Mouse (Mus musculus) cerebellum, adult 9-10 months (tissue): ENCODE results near the gene Ttc30b.
A peak's percentile ranks its signal among the peaks of the same experiment; 100 is the strongest.
"Not testable (repeated sequence)": the region's sequence is repeated elsewhere in the genome, so short reads cannot be mapped to it uniquely, and the experiment has no call there.

Experiments
- DNase-seq: peaks from one replicate; pipeline ENCODE4 v3.0.0; 2022

Gene Ttc30b

DNA sequence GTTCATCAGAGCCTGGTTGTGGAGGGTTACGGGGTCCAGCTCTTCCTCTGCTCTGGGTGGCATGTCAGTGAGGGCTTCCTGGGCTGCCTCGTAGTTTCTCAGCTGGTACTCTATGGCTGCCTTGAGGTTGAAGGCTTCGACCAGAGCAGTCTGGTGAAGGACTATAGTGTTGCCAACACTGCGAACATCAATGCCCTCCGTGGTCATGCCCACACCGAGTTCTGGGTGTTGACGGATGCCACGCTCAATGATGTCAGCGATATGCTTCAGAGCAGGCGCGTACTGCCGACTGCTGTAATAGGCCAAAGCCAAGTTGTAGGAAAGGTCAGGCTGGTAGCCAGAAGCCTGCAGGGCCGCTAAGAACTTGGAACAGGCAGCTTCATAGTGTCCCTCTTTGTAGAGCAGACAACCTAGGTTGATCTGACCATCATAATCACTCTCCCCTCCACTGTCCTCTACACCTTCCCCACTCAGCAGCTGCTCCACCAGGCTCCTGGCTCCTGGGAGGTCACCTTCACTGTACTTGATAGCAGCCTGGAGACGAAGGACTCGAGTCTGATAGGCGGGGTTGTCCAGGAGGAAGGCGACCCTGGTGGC is 767 bp downstream of the Ttc30b start:
- DNase-seq, result peak; percentile 62

- DNase-seq, result not testable (repeated sequence)
These were observed 1.7 kb downstream of the Ttc30b start for GRCm38 (mm10) chr2:75936685-75937084.

- DNase-seq, result no peak
These were observed 4.8 kb downstream of the Ttc30b start for GRCm38 (mm10) chr2:75933541-75933940.

- no peak for DNase-seq
These were observed 7.4 kb downstream of the Ttc30b start for GRCm38 (mm10) chr2:75930941-75931340.

DNA sequence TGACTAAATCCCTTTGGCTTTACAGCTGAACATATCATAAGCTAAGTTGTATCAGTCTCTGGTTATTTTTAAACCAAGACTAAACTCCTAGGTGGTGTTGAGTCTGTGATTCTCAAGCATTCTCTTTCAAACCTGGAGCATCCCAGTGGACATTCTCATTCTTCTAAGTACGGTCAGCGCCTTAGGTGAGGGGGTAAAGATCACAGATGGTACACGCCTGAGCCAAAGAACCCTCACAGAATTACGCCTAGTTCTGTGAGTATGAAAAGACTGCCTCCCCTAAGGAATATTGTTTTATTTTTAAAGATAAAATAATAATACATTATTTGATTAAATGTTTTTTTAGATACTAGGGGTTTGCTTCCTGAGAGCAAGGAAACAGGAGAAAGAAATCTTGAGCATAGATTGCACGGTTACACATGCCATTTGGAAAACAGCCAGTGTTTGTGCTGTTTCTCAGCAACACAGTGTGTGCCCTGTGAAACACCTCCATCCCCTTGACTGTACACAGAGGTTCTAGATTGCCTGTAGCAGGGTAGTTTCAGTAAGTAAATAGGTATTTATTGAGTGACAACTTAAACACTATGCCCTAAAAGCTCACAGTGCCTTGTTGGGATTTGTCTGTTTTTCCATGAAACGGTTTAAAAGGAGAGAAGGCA is 8.5 kb downstream of the Ttc30b start:
- peak; percentile 28 for DNase-seq

DNA sequence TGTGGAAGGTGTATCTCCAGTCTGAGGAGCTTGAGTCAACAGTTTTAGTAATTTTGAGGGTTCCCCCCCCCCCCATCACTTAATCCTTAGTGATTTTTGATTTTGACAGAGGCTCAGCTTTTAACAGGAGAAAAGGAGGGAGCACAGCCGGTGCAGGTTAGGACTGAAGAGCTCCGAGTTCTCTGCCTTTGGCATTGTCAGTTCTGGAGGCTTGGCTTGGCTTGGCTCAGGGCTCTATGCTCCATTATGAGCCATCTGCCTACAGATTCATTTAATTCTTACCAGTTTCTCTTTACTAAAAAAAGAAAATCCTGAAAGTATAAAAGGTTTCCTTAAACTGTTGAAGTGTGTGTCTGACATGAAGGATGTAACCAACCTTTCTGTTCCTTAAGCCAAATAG is 9.2 kb downstream of the Ttc30b start:
- DNase-seq, result peak; percentile 69

- no peak for DNase-seq
These were observed 10.4 kb downstream of the Ttc30b start for GRCm38 (mm10) chr2:75928011-75928410.

- DNase-seq, result no peak
These were observed 12.3 kb downstream of the Ttc30b start for GRCm38 (mm10) chr2:75926061-75926460.

- no peak for DNase-seq
These were observed 14.5 kb downstream of the Ttc30b start for GRCm38 (mm10) chr2:75923807-75924340.

DNA sequence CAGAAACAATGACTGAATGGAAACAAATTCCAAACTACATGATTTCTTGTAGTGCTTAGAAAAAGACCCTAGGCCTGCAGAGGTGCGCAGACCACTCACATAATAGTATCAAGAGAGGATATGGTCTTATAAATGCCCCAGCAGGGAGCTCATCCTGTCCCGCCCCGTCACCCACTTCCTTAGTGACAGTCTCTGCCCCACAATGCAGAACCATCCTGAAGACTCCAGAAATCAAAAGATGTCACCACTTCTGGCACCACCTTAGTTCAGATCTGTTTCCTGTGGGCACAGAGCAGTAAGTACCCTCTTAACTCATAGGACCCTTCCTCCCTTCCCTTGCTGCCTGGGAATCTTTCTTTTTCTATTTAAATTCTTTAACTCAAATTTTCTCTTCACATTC is 23.3 kb downstream of the Ttc30b start:
- no peak for DNase-seq

GRCm38 (mm10) chr2:75907142-75907541 is 31.2 kb downstream of the Ttc30b start:
- DNase-seq, result no peak

DNA sequence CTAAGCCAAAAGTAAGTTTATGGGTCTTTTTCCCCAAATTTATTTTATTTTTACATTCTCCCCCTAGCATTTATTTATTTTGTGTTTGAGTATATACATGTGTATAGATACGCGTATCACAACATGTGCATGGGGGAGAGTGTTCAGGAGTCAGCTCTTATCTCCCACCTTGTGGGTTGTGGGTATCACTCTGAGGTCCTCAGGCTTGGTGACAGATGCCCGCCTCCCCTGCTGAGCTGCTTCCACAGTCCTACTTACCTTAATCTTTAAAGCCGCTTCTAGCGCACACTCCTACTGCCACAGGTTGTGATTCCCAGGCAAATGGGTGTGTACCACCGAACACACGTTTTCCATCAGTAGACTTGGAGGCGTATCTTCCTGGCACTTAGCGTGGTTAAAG is 36.5 kb downstream of the Ttc30b start:
- DNase-seq, result no peak

DNA sequence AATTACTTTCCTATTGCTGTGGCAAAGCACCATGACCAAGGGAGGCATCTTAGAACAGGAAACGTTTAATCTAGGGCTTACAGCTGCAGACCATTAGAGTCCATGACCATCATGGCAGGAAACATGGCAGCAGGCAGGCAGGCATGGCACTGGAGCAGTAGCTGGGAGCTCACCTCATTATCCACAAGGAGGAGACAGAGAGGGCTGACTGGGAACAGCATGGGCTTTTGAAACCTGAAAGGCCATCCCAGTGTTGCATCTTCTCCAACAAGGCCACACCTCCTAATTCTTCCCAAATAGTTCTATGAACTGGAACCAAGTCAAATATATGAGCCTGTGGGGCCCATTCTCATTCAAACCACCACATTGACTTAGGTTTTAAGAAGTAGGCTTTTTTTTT is 38.1 kb downstream of the Ttc30b start:
- DNase-seq, result no peak

- DNase-seq, result no peak
These were observed 42.7 kb downstream of the Ttc30b start for GRCm38 (mm10) chr2:75895711-75896110.

DNA sequence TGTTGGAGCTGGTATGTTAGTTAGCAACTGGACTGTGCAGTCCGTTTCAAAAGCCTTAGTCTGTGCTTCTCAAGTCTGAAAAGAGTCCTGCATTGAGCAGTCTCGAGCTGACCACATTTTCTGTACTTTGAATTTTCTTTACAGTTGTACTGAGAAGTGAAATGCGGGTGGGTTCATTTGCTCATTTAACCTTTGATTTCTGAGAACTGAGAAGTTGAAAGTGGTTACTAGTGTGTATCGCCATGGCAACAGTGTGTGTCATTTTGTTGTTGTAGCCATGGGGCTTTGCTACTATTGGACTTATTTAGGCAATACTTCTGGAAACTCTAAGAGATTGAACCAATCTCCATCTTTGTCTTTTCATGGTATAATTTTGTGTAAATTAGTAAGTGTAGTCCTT is 46.4 kb downstream of the Ttc30b start:
- DNase-seq, result no peak
